Mouse (Mus musculus): ENCODE data around the gene Srgap2. TPM values are rescaled to one million over a fixed set of nuclear protein-coding genes. Genes with fewer than 3 reads are reported as not detected.

Srgap2 gene
- polyA plus RNA-seq, 1 experiment from 2014 or later: 16.7 TPM

- WGBS: 76% methylated on average over 1 of the region's 1 CpGs
- no peak overlapping the region for H3K4me2 ChIP-seq (ENCODE audit: low read depth, low read length)
- no peaks in the 10 kb centered on the region for H3K9me3 ChIP-seq (ENCODE audit: control insufficient read depth, low read length)
- peaks cover 7% of the 10 kb centered on the region; the same call in 1 of the 2 replicates for H3K4me1 ChIP-seq (replicated peaks; ENCODE audit: control insufficient read depth, insufficient read depth, low read length)
- no peaks in the 10 kb centered on the region for H3K27me3 ChIP-seq (ENCODE audit: control insufficient read depth, insufficient read depth, low read depth, low read length)
- no peak overlapping the region for H3K9ac ChIP-seq (ENCODE audit: low read length)
- H3K4me3 ChIP-seq (ENCODE audit: low read length): no peak overlapping the region
- no peak overlapping the region for H3K27ac ChIP-seq (ENCODE audit: low read length)
- no peak for ATAC-seq (ENCODE audit: low read depth)
- H3K36me3 ChIP-seq (ENCODE audit: control insufficient read depth, insufficient read depth, low read length): no peaks in the 10 kb centered on the region
Measured at GRCm38 (mm10) chr1:131284167-131284566, 243.0 kb downstream of the Srgap2 start.

DNA sequence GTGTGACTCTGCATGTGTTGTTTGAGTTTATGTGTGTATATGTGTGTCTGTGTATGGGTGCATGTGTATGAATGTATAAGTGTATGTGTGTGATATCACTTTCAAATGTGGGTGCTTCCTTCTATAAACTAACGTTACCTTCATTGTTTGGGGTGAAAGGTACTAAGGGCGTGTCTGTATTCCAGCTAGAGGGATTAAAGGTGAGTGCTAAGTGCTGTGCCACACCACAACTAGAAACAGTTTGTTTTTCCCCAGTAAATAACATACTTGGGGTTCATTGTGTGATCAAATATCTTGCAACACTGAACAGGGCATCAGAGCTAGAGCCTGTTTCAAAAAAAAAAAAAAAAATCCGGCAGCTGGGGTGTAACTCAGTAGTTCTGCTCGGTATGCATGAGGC lies 245.4 kb downstream of the Srgap2 start:
- 54% methylated on average over 4 of the region's 4 CpGs for WGBS
- Histone ChIP-seq H3K4me2 (ENCODE audit: low read depth, low read length) (no peak overlapping the region), H3K4me3 (ENCODE audit: low read length) (no peak overlapping the region), H3K9me3 (ENCODE audit: control insufficient read depth, low read length) (no peaks in the 10 kb centered on the region), H3K27ac (ENCODE audit: low read length) (no peak overlapping the region), H3K36me3 (ENCODE audit: control insufficient read depth, insufficient read depth, low read length) (no peaks in the 10 kb centered on the region), H3K4me1 (replicated peaks; ENCODE audit: control insufficient read depth, insufficient read depth, low read length) (peaks cover 13% of the 10 kb centered on the region), H3K27me3 (ENCODE audit: control insufficient read depth, insufficient read depth, low read depth, low read length) (no peaks in the 10 kb centered on the region), H3K9ac (ENCODE audit: low read length) (no peak overlapping the region)
- ATAC-seq (ENCODE audit: low read depth): no peak

DNA sequence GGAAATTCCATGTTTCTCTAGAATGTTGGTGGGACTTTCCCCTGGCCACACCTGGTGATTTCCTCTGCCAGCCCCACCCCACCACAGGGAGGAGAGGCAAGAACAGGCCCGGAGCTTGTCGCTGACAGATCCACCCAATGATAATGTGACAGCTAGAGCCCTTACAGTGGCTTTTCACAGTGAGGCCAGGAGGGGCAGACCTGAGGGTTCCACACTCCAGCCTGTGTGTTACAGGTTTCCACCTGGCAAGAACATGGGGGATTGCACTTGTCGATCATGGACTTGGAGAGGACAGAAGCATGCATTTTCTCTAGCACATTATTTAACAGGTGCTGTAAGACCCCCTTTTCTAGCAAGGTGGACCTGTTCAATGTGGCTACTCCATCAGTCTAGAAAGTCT lies 246.9 kb downstream of the Srgap2 start:
- H3K9ac ChIP-seq (ENCODE audit: low read length): no peak overlapping the region
- H3K9me3 ChIP-seq (ENCODE audit: control insufficient read depth, low read length): no peaks in the 10 kb centered on the region
- H3K4me1 ChIP-seq (replicated peaks; ENCODE audit: control insufficient read depth, insufficient read depth, low read length): peaks cover 13% of the 10 kb centered on the region
- H3K4me3 ChIP-seq (ENCODE audit: low read length): no peak overlapping the region
- H3K36me3 ChIP-seq (ENCODE audit: control insufficient read depth, insufficient read depth, low read length): no peaks in the 10 kb centered on the region
- WGBS: 36% methylated on average over 3 of the region's 3 CpGs
- H3K27ac ChIP-seq (ENCODE audit: low read length): no peak overlapping the region
- no peak overlapping the region for H3K4me2 ChIP-seq (ENCODE audit: low read depth, low read length)
- H3K27me3 ChIP-seq (ENCODE audit: control insufficient read depth, insufficient read depth, low read depth, low read length): no peaks in the 10 kb centered on the region
- ATAC-seq (ENCODE audit: low read depth): no peak

DNA sequence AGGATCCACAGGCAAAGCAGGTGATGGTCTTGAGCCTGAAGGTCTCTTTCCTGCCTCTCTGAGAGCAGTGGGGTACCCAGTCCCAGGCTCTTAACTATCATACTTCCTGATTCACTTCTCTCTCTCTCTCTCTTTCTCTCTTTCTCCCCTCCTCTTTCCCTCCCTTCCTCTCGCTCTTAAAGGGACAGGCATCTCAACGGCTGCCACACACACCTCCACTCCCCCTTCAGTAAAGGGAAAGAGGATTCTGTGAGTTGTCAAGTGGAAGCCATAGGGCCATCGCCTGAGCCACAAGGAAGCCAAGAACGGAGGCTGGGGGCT lies 247.7 kb downstream of the Srgap2 start, which contains the start of gene Ikbke:
Gene Ikbke, minus strand, starts transcription at position 151 of the 321 bp plus-strand sequence.
- Histone ChIP-seq H3K36me3 (ENCODE audit: control insufficient read depth, insufficient read depth, low read length) (no peaks in the 10 kb centered on the region), H3K4me3 (ENCODE audit: low read length) (peak within 1 kb of the TSS; percentile 46), H3K9ac (ENCODE audit: low read length) (peak within 1 kb of the TSS; percentile 62), H3K4me2 (ENCODE audit: low read depth, low read length) (peak within 1 kb of the TSS; percentile 52), H3K27me3 (ENCODE audit: control insufficient read depth, insufficient read depth, low read depth, low read length) (no peaks in the 10 kb centered on the region), H3K4me1 (replicated peaks; ENCODE audit: control insufficient read depth, insufficient read depth, low read length) (peaks cover 13% of the 10 kb centered on the region), H3K27ac (ENCODE audit: low read length) (no peak within 1 kb of the TSS), H3K9me3 (ENCODE audit: control insufficient read depth, low read length) (no peaks in the 10 kb centered on the region)
- WGBS: 19% methylated on average over 4 of the region's 4 CpGs
- peak; percentile 23; the same call in 1 of the 2 replicates for ATAC-seq (ENCODE audit: low read depth)

GRCm38 (mm10) chr1:131278606-131279455 lies 248.3 kb downstream of the Srgap2 start:
- peaks cover 13% of the 10 kb centered on the region for H3K4me1 ChIP-seq (replicated peaks; ENCODE audit: control insufficient read depth, insufficient read depth, low read length)
- WGBS: 22% methylated on average over 8 of the region's 8 CpGs
- no peak overlapping the region for H3K27ac ChIP-seq (ENCODE audit: low read length)
- peak; percentile 11; the same call in 1 of the 2 replicates for ATAC-seq (ENCODE audit: low read depth)
- peak overlapping the region; percentile 62 for H3K9ac ChIP-seq (ENCODE audit: low read length)
- peak overlapping the region; percentile 52 for H3K4me2 ChIP-seq (ENCODE audit: low read depth, low read length)
- H3K27me3 ChIP-seq (ENCODE audit: control insufficient read depth, insufficient read depth, low read depth, low read length): no peaks in the 10 kb centered on the region
- H3K36me3 ChIP-seq (ENCODE audit: control insufficient read depth, insufficient read depth, low read length): no peaks in the 10 kb centered on the region
- no peaks in the 10 kb centered on the region for H3K9me3 ChIP-seq (ENCODE audit: control insufficient read depth, low read length)
- peak overlapping the region; percentile 46 for H3K4me3 ChIP-seq (ENCODE audit: low read length)

GRCm38 (mm10) chr1:131276831-131277230 lies 250.3 kb downstream of the Srgap2 start:
- Histone ChIP-seq H3K36me3 (ENCODE audit: control insufficient read depth, insufficient read depth, low read length) (no peaks in the 10 kb centered on the region), H3K9ac (ENCODE audit: low read length) (no peak overlapping the region), H3K4me2 (ENCODE audit: low read depth, low read length) (no peak overlapping the region), H3K4me1 (replicated peaks; ENCODE audit: control insufficient read depth, insufficient read depth, low read length) (peaks cover 11% of the 10 kb centered on the region), H3K9me3 (ENCODE audit: control insufficient read depth, low read length) (no peaks in the 10 kb centered on the region), H3K4me3 (ENCODE audit: low read length) (no peak overlapping the region), H3K27me3 (ENCODE audit: control insufficient read depth, insufficient read depth, low read depth, low read length) (no peaks in the 10 kb centered on the region), H3K27ac (ENCODE audit: low read length) (no peak overlapping the region)
- ATAC-seq (ENCODE audit: low read depth): no peak

- no peak for ATAC-seq (ENCODE audit: low read depth)
- WGBS: 67% methylated on average over 14 of the region's 14 CpGs
- H3K4me3 ChIP-seq (ENCODE audit: low read length): no peak overlapping the region
- no peaks in the 10 kb centered on the region for H3K27me3 ChIP-seq (ENCODE audit: control insufficient read depth, insufficient read depth, low read depth, low read length)
- H3K4me2 ChIP-seq (ENCODE audit: low read depth, low read length): no peak overlapping the region
- no peak overlapping the region for H3K9ac ChIP-seq (ENCODE audit: low read length)
- no peak overlapping the region for H3K27ac ChIP-seq (ENCODE audit: low read length)
- no peaks in the 10 kb centered on the region for H3K36me3 ChIP-seq (ENCODE audit: control insufficient read depth, insufficient read depth, low read length)
- H3K9me3 ChIP-seq (ENCODE audit: control insufficient read depth, low read length): no peaks in the 10 kb centered on the region
- H3K4me1 ChIP-seq (replicated peaks; ENCODE audit: control insufficient read depth, insufficient read depth, low read length): peaks cover 11% of the 10 kb centered on the region
Measured at GRCm38 (mm10) chr1:131275577-131275976, 251.6 kb downstream of the Srgap2 start.

GRCm38 (mm10) chr1:131274725-131275539 lies 252.2 kb downstream of the Srgap2 start:
- 29% methylated on average over 22 of the region's 22 CpGs for WGBS
- Histone ChIP-seq H3K4me3 (ENCODE audit: low read length) (no peak overlapping the region), H3K9me3 (ENCODE audit: control insufficient read depth, low read length) (no peaks in the 10 kb centered on the region), H3K36me3 (ENCODE audit: control insufficient read depth, insufficient read depth, low read length) (no peaks in the 10 kb centered on the region), H3K27ac (ENCODE audit: low read length) (no peak overlapping the region), H3K9ac (ENCODE audit: low read length) (no peak overlapping the region), H3K27me3 (ENCODE audit: control insufficient read depth, insufficient read depth, low read depth, low read length) (no peaks in the 10 kb centered on the region), H3K4me1 (replicated peaks; ENCODE audit: control insufficient read depth, insufficient read depth, low read length) (peaks cover 8% of the 10 kb centered on the region), H3K4me2 (ENCODE audit: low read depth, low read length) (no peak overlapping the region)
- ATAC-seq (ENCODE audit: low read depth): no peak

GRCm38 (mm10) chr1:131269797-131270578 lies 257.2 kb downstream of the Srgap2 start:
- Histone ChIP-seq H3K4me1 (replicated peaks; ENCODE audit: control insufficient read depth, insufficient read depth, low read length) (no peaks in the 10 kb centered on the region), H3K9ac (ENCODE audit: low read length) (no peak overlapping the region), H3K9me3 (ENCODE audit: control insufficient read depth, low read length) (no peaks in the 10 kb centered on the region), H3K4me2 (ENCODE audit: low read depth, low read length) (no peak overlapping the region), H3K27ac (ENCODE audit: low read length) (no peak overlapping the region), H3K27me3 (ENCODE audit: control insufficient read depth, insufficient read depth, low read depth, low read length) (no peaks in the 10 kb centered on the region), H3K36me3 (ENCODE audit: control insufficient read depth, insufficient read depth, low read length) (no peaks in the 10 kb centered on the region), H3K4me3 (ENCODE audit: low read length) (no peak overlapping the region)
- peak; percentile 34 for ATAC-seq (ENCODE audit: low read depth)
- WGBS: 30% methylated on average over 22 of the region's 22 CpGs

All from lung, embryonic 16.5 days (tissue).